Mouse (Mus musculus): ENCODE measurements around the gene Mtmr1.

Mtmr1 gene

DNA sequence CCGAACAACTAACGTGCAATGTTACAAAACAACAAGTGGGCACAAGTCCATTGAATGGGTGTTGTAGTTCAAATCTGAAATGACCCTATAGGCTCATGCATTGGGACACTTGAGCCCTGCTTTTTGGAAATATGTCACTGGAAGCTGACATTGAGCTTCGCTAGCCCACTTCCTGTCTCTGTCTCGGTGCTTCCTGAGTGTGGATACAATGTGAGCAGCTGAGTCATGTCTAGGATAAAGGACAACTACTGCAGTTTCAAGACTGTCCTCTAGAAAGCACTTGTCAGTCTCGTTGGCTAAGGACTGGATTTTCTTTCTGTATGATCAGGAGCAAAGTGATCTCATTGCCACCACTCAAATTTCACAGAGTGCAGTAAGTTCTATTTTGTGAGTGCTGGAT is 78.4 kb downstream of the Mtmr1 start:
- no peak for DNase-seq (ENCODE audit: low spot score in 2 of 2)

- DNase-seq (ENCODE audit: low spot score in 2 of 2): no peak
Observed at GRCm38 (mm10) chrX:71456078-71456737, 91.6 kb downstream of the Mtmr1 start.

DNA sequence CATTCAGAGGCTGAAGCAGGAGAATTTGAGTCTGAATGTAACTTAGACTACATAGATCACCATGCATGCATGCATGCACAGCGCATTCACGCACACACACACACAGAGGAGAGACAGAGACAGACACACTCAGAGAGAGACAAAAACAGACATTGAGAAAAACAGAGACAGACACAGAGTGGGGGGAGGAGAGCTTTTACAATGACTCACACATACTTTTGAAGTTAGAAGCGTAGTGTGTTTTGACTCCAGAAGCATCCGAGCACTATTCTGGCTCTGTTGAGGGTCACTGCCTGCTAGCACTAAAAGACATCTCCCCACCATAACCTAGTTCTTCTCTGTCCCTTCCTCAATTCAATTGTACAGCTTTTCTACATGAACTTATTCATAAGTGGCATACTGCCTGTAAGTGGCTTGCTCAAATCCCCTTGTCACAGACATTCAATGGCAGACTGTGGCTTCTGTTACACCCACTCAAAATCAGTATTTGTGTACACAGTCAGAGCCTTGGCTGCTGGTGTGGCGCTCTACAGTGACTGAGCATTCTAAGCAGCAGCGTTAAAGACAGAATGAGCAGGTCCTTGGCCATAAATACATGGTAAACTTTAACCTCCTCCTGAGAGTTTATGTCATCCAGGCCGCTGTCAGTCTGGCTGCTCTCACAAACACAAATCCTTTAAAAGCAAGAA is 99.7 kb downstream of the Mtmr1 start:
- no peak for DNase-seq (ENCODE audit: low spot score in 2 of 2)

DNA sequence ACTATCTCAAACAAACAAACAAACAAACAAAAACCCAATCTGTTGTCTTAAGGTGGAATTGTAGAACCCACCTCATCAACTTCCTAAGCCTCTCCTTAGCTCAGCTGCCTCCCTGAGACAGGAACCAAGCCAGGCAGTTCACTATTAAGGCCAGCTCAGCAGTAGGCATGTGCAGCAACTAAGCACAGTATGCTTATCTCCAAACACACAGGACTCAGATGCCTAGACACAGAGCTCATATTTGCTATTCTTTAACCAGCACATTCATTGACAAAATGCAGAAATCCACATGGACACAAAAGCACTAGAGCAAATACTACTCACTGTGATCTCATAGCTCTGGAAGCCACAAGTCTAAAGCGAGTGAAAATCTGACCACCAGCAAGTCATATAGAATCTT is 100.9 kb downstream of the Mtmr1 start:
- DNase-seq (ENCODE audit: low spot score in 2 of 2): no peak

- DNase-seq (ENCODE audit: low spot score in 2 of 2): no peak
Observed at GRCm38 (mm10) chrX:71467491-71467890, 102.9 kb downstream of the Mtmr1 start.

Measured in cerebellum, postnatal 4 days (tissue).